Mouse (Mus musculus) layer of hippocampus, adult 18-20 months (tissue): ENCODE measurements around the gene Bicd2. TPM values are rescaled to one million over a fixed set of nuclear protein-coding genes. Genes with fewer than 3 reads are reported as not detected.
A peak's percentile ranks its signal among the peaks of the same experiment; 100 is the strongest.

ENCODE experiments used
- DNase-seq, 2 experiments: peaks; one replicate each; pipeline ENCODE4 v3.0.0; 2022; ENCODE audit warnings: low spot score in 2 of 2
- total RNA-seq, 2 experiments: library from RNA; stranded (reverse); gene quantifications; 2 replicates each; pipeline ENCODE4 v1.2.3; 2021

Gene Bicd2
- total RNA-seq, 2 experiments from 2014 or later, result 53.4 to 54.2 TPM

DNA sequence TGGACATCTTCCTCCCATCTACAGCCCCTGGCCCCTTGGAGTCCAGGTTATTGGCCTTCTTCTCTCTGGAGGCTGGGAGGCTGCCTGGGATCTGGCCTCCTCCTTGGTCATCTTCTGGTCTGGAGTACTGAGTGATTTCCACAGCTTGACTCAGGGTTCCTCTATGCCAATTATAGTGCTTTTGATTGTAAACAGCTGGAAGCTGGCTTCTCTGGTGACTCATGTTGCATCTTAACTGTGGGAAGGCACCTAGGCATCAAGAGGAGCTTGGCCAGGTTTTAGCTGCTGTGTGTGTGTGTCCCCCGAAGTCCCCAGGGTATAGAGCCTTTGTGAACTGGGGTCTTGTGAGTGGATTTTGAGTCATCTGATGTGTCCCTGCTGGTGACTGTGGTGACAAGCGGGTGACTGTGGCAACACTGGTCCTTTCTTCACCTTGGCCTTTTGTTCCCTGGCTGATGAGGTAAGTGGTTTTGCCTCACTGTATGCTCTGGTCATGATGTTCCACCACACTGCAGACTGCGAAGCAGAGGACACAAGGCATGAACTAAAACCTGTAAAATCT, 53.6 kb downstream of the Bicd2 start:
- no peak for DNase-seq

GRCm38 (mm10) chr13:49396798-49397197, 55.4 kb downstream of the Bicd2 start:
- no peak for DNase-seq

DNA sequence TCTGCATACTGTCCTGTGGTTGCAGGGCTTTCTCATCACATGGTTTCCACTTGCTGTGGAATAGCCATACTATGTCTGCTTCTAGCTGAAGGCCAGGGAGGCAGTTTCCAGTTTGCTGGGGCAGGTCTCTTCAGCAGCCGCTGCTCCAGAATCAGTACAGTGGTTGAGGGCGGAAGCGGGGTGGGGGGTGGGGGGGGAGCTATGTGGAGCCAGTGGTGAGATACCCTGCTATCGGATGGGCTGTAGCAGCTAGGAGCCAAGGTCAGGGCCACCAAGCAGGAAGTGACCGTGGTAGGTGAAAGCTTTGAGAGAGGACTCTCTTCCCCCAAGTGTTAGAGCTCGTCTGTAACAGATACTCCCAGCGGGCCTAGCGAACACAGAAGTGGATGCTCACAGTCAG, 56.8 kb downstream of the Bicd2 start:
- no peak for DNase-seq

GRCm38 (mm10) chr13:49400139-49400538, 58.8 kb downstream of the Bicd2 start:
- DNase-seq, result no peak

DNA sequence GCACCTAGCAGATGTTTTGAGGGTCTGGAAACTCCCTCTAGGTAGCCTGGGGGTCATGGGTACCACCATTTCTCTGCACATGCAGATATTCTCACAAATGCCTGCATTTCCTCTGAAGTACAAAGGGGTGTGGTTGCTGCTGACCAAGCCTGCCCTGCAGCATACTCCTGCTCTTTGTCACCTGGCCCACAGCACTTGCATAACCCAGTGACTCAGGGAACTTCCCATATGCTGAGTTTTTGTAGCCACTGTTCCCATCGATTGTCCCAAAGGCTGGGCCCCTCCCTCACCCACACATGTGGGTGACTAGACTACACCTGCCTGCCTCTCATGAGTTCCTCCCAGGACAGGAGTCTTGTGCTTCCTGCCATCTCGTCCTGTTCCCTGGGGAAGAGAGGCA, 61.2 kb downstream of the Bicd2 start:
- no peak for DNase-seq

DNA sequence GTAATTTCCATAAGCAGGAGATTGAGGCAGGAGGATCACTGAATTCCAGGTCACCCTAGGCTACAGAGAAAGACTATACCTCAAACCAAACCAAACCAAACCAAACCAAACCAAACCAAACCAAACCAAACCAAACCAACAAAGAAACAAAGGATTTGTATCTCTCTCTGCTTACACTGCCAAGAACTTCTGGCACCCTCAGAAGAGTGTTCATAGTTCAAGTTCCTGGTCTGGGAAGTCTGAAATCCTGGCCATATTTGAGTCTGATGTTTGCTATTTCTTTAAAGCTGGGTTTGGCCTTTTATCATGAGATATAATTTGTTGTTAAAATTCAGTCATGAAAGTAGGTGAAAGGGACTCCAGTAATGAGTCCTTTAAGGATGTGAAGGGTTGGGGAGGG, 66.4 kb downstream of the Bicd2 start:
- DNase-seq, result no peak

- DNase-seq, result peak; percentile 98 to 99
Measured at GRCm38 (mm10) chr13:49420754-49421605, 79.6 kb downstream of the Bicd2 start, which contains the start of gene Ippk. TSS of gene Ippk (plus strand) at chr13:49421249.

GRCm38 (mm10) chr13:49421606-49421917, 80.2 kb downstream of the Bicd2 start:
- peak in 1 of 2 experiments; percentile 16 for DNase-seq

GRCm38 (mm10) chr13:49421959-49422358, 80.6 kb downstream of the Bicd2 start:
- peak in 1 of 2 experiments; percentile 19 for DNase-seq

DNA sequence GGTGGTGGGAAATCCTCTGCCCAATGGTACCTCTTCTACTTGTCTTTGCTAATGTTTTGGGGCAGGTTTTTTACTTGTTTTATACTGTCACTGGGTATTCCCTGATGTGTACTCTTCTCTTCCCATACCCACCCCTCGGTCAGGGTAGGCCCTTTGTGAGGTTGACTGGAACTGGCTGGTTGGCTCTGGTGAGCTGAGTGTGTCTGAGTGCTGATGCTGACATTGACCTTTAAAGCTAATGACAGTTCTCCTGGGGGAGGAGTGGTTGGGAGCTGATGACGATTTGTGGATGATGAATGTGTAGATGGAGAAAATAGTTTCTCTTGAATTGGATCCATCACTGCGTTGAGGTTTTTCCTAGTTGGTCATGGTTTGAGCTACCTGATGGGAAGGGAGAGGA, 85.4 kb downstream of the Bicd2 start:
- no peak for DNase-seq

DNA sequence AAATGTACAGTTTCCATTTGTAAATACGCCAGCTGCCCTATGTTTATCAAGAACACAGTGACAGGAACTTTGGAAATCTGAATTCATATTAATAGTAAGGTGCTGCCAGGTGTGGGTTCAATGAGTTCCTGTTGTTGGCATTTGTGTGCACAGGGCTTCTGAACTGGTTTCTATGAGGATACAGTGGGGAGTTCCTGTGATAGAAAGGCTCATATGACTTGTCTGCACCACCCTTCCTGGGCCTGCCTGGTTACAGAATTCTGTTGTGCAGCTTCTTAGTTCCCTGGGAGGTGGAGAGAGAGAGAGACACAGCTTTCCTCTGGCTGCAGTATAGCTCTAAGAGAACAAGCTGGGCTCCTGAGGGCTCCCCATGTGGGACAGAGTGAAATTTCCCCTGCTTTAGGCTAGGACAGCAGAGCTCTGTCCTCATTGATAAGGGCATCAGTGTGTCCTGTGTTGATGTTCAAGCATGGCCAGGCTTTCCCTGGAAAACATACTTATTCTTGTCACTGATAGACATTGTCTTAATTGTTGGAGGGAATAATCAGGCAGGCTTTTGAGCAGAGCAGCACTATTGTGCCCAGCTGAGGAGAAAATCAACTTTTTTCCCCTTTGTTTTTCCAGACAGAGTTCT, 86.8 kb downstream of the Bicd2 start:
- peak in 1 of 2 experiments; percentile 18 for DNase-seq

DNA sequence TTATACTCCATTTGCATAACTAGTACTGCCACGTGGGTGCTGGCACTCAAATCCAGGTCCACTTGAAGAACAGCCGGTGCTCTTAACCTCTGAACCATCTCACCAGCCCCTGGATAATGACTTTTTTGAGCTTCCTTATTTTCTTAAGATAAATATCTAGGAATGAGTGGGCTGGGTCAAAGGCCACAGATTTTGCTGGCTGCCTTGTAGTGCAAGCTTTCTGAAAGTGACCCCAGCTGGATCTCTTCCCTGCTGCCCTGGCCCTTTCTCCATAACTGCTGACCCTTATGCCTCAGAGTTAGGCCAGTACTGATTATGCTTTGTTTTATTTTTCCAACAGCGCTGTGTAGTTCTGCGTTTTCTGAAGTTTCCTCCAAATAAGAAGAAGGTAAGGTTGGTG, 89.1 kb downstream of the Bicd2 start:
- no peak for DNase-seq

DNA sequence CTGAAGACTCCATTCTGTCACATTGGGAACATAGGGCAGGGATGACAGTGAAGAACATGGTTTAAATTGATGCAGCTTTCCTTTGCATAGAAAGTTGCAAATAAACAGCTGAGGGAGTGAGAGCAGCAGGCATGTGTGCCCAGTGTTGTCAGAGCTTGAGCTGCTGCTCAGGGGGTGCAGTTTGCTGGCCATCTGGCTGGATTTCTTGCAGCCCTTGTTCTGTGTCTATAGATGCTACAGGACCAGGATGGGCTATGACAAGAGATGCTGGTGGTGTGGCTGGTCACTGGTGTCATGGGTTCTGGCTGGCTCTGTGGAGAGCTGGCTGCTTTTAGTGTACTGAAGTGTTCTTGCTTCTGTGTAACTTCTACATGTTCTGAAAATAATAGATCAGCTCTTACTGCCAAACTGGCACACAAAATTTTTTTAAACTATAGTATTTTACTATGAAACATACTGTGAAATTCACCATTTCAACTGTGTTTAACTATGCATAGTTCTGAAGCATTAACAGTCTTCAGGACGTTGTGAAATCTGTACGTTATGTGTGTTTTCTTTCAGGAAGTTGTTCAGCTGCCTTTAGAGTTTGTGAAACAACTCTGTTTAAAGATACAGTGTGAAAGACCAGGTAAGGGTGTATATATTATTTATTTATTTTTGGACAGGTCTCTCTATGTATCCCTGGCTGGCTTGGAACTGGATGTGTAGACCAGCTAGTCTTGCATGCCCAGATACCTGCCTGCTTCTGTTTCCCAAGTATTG, 92.1 kb downstream of the Bicd2 start:
- peak in 1 of 2 experiments; percentile 63 for DNase-seq

DNA sequence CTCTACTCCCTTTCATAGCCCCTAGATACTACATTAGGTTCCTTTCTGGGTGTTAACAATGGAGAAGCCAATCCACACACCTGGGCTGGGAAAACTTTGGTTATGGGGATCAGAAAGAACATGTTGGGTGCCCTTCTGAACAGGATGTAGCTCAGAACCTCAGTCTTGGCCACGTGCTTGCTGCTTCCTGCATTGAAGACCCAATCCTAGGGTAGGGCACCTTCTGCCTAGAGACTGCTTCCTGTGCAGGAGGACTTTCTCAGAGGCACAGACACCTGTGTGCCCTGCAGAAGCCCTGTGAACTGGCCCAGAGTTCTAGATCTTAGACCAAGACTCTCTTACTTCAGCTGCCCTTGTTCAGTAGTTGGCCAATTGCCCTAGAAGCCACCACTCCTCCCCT, 94.4 kb downstream of the Bicd2 start:
- peak in 1 of 2 experiments; percentile 2 for DNase-seq

DNA sequence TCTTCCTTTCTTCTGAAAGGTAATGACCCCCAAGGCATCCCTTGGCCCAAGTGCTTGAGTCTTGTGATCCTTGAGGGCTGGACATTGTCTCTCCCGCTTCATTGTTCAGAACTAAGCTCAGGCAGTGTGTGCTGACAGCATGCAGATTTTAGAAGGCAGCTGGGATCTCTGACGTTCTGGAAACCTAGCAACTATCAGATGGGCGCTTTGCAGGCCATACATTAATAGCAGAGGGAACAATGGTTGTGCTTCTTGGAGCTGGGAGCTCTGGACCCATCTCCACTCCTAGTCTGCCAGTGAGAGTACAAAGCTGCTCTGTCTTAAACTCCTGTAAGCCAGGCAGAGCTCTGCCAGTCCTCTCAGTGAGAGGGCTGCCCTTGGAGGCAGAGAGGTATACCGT, 94.8 kb downstream of the Bicd2 start:
- peak in 1 of 2 experiments; percentile 56 for DNase-seq

Other genes with a start within 250 kb of the Bicd2 start
- gene Wnk2, start 193.6 kb upstream of the Bicd2 start, total RNA-seq, result 100 to 1,000 TPM; 100 to 103 TPM
- 10 to 100 TPM; 19.5 to 19.9 TPM for gene Ninj1, start 154.1 kb upstream of the Bicd2 start, total RNA-seq
- gene Card19, start 125.5 kb upstream of the Bicd2 start, total RNA-seq, result 10 to 100 TPM; 11.8 to 13.0 TPM
- gene Susd3, start 92.9 kb upstream of the Bicd2 start, total RNA-seq, result 1 to 10 TPM; 1.9 to 2.2 TPM
- 1 to 10 TPM; 6.1 to 6.5 TPM for gene Fgd3, start 21.3 kb upstream of the Bicd2 start, total RNA-seq
- 10 to 100 TPM; 33.5 to 37.1 TPM for gene Ippk, start 79.7 kb downstream of the Bicd2 start, total RNA-seq
- 1 to 10 TPM; 1.4 to 1.5 TPM for gene Tes3-ps, start 151.7 kb downstream of the Bicd2 start, total RNA-seq
- 1 to 10 TPM; 6.5 to 8.0 TPM for gene Ecm2, start 163.2 kb downstream of the Bicd2 start, total RNA-seq
- under 1 TPM; 0.62 to 0.91 TPM for gene Aspn, start 202.9 kb downstream of the Bicd2 start, total RNA-seq
- under 1 TPM; 0.28 to 0.42 TPM for gene Omd, start 240.9 kb downstream of the Bicd2 start, total RNA-seq